Mouse (Mus musculus): ENCODE measurements at regions not wholly inside any gene's neighbourhood (a gene's known extent, or its start where the extent isn't known, plus 50 kb on each side); places are given as distances from the start of the nearest gene placed in this dataset.

GRCm38 (mm10) chr12:73462091-73462490, 84.1 kb downstream of the Tmem30b start:
- TF ChIP-seq CTCF (IDR thresholded peaks at IDR 0.05; ENCODE audit: low read depth, low read length): no peak
- no peak for TF ChIP-seq POLR2A (IDR thresholded peaks at IDR 0.05; ENCODE audit: borderline replicate concordance, low read depth, low read length)

All from bone marrow macrophage, adult 2 months (primary cell).